Mouse (Mus musculus) lung, embryonic 16.5 days (tissue): ENCODE measurements around the gene Kdm2a. TPM values are rescaled to one million over a fixed set of nuclear protein-coding genes. Genes with fewer than 3 reads are reported as not detected.

Source experiments
- ATAC-seq: fragments of 200-750 bp; cut with Nextera tagmentation; 2 replicates; pipeline ENCODE4 v1.8.0; 2017; ENCODE audit warnings: low read depth, mild to moderate bottlenecking, moderate library complexity
- H3K27ac ChIP-seq: fragments of 300-500 bp; sonication (generic); 2 replicates; pipeline ENCODE4 v1.5.1; 2014; ENCODE audit warnings: mild to moderate bottlenecking, control low read depth, low read length
- H3K27me3 ChIP-seq: fragments of 300-500 bp; sonication (generic); 2 replicates; pipeline ENCODE4 v1.6.1; 2014; ENCODE audit warnings: low read depth, low read length, mixed read lengths; ENCODE audit not compliant: control insufficient read depth, insufficient read depth
- H3K36me3 ChIP-seq: fragments of 300-500 bp; sonication (generic); 2 replicates; pipeline ENCODE4 v1.6.1; 2014; ENCODE audit warnings: low read length; ENCODE audit not compliant: control insufficient read depth, insufficient read depth
- H3K4me1 ChIP-seq: fragments of 300-500 bp; sonication (generic); replicated peaks from 2 replicates; pipeline ENCODE4 v1.6.1; 2014; ENCODE audit warnings: low read length, mixed read lengths; ENCODE audit not compliant: control insufficient read depth, insufficient read depth
- H3K4me2 ChIP-seq: fragments of 300-500 bp; sonication (generic); 2 replicates; pipeline ENCODE4 v1.6.1; 2014; ENCODE audit warnings: low read depth, low read length, control low read depth
- H3K4me3 ChIP-seq: fragments of 300-500 bp; sonication (generic); 2 replicates; pipeline ENCODE4 v1.5.1; 2014; ENCODE audit warnings: mild to moderate bottlenecking, low read length, control low read depth
- H3K9ac ChIP-seq: fragments of 300-500 bp; sonication (generic); 2 replicates; pipeline ENCODE4 v1.6.1; 2014; ENCODE audit warnings: low read length, control low read depth
- H3K9me3 ChIP-seq: fragments of 300-500 bp; sonication (generic); 2 replicates; pipeline ENCODE4 v1.6.1; 2016; ENCODE audit warnings: low read length; ENCODE audit not compliant: control insufficient read depth
- WGBS: fragments of 180-500 bp; shearing (Covaris S2); extraction: QIAGEN DNeasy Blood & Tissue Kit; methylation state at CpG from one replicate; pipeline ENCODE4 v1.1.7; 2014; 5-methylcytosine and 5-hydroxymethylcytosine counted together
- polyA plus RNA-seq: library from polyadenylated mRNA; unstranded; fragments of >200 nt; fragmentation: Nextera tagmentation; extraction: Ambion mirVana; gene quantifications from 2 replicates; pipeline ENCODE4 v1.2.1, GENCODE M21; 2015

The Kdm2a gene
- polyA plus RNA-seq, 1 experiment from 2014 or later, result 42.9 TPM

- H3K27ac ChIP-seq, result peak overlapping the region; percentile 21; the same call in 1 of the 2 replicates
These were observed 97.8 kb downstream of the Kdm2a start for GRCm38 (mm10) chr19:4300271-4300704.

DNA sequence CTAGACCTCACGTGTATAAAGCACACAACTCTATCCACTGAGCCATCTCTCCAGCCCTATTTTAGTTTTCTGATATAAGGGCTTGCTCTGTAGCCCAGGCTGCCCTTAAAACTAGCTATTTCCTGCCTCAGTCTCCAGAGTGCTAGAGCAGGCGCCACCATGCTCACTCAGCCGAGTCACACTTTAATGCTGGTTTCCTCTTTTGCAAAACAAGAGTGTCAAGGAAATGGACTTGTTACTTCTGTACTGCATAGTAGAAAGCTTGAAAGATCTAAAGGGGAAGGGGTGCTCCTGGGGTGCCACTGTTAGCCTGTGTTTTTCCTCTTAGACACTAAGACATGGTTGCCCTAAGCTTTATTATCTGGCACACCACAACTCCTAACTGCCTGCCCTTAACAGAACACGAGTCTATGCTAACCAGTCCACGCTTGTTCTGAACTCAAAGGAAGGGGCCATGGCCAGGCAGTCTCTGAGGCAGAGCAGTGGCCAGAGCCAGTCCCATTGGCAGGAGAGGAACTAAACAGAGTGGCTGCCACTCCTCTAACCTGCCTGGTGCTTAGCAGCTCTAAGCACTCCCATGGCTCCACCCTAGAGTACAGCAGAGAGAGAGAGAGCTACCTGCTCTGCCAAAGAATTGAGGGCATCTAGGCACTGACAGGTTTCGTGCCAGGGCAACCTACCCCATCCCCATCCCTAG, 98.4 kb downstream of the Kdm2a start:
- peak overlapping the region; percentile 21; the same call in 1 of the 2 replicates for H3K27ac ChIP-seq

More at GRCm38 (mm10) chr19:4300271-4300704, 97.8 kb downstream of the Kdm2a start:
- Histone ChIP-seq H3K27me3 (no peaks in the 10 kb centered on the region), H3K4me3 (no peak overlapping the region), H3K36me3 (no peaks in the 10 kb centered on the region), H3K9ac (no peak overlapping the region), H3K4me2 (no peak overlapping the region), H3K4me1 (peaks cover 51% of the 10 kb centered on the region), H3K9me3 (no peaks in the 10 kb centered on the region)
- ATAC-seq, result peak; percentile 29
- WGBS, result 48% methylated on average over 7 of the region's 7 CpGs

GRCm38 (mm10) chr19:4299126-4299525, 99.0 kb downstream of the Kdm2a start:
- no peaks in the 10 kb centered on the region for H3K9me3 ChIP-seq
- no peaks in the 10 kb centered on the region for H3K36me3 ChIP-seq
- no peak overlapping the region for H3K4me2 ChIP-seq
- no peak for ATAC-seq
- peaks cover 41% of the 10 kb centered on the region for H3K4me1 ChIP-seq
- no peaks in the 10 kb centered on the region for H3K27me3 ChIP-seq
- no peak overlapping the region for H3K9ac ChIP-seq
- WGBS, result 91% methylated on average over 7 of the region's 7 CpGs
- no peak overlapping the region for H3K27ac ChIP-seq
- no peak overlapping the region for H3K4me3 ChIP-seq

More for the DNA sequence above, 98.4 kb downstream of the Kdm2a start:
- H3K4me2 ChIP-seq, result no peak overlapping the region
- no peak overlapping the region for H3K9ac ChIP-seq
- H3K4me3 ChIP-seq, result no peak overlapping the region
- peaks cover 47% of the 10 kb centered on the region for H3K4me1 ChIP-seq
- WGBS, result 70% methylated on average over 6 of the region's 6 CpGs
- no peaks in the 10 kb centered on the region for H3K36me3 ChIP-seq
- no peaks in the 10 kb centered on the region for H3K9me3 ChIP-seq
- ATAC-seq, result peak; percentile 32; the same call in 1 of the 2 replicates
- no peaks in the 10 kb centered on the region for H3K27me3 ChIP-seq

DNA sequence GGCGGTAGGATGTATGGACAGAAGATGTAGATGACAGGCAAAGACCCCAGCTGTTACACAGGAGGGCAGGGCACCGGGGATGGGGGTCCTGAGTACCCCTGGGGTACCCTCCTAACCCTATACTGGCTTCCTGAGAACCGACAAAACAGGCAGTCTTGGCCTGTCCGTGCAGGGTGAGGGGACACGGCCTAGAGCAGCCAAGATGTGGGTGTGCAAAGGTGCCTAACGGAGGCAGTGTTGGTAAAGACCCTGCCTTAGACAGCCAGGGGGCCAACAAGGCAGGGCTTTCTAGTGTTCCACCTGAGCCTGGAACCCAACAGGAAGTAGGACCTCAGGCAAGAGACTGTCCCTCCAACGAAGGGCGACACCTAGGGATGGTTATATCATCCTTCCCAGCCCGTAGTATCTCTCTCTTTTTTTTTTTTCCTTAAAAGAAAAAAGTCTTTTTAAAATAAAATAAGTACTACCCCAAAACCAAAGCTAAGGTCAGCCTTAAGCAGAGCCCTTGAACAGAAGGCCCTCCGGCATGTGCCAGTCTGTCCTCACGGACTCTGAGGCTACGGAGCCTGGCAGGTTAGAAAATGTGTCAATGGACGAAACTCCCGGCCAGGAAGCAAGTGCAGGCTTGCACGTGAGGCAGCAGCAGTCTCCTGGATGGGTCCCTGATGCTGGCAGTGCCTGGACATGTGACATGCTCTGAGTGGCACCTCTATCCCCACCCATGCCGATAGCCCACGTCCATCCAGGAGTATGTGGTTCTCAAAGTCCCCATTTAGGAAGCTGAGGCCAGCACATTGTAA, 99.6 kb downstream of the Kdm2a start:
- Histone ChIP-seq H3K4me1 (peaks cover 35% of the 10 kb centered on the region), H3K4me3 (no peak overlapping the region), H3K27ac (no peak overlapping the region), H3K9me3 (no peaks in the 10 kb centered on the region), H3K9ac (no peak overlapping the region), H3K27me3 (no peaks in the 10 kb centered on the region), H3K4me2 (no peak overlapping the region), H3K36me3 (no peaks in the 10 kb centered on the region)
- ATAC-seq, result no peak
- 86% methylated on average over 17 of the region's 17 CpGs for WGBS

- Histone ChIP-seq H3K4me2 (no peak overlapping the region), H3K4me1 (peaks cover 28% of the 10 kb centered on the region), H3K27me3 (no peaks in the 10 kb centered on the region), H3K36me3 (no peaks in the 10 kb centered on the region), H3K9ac (no peak overlapping the region), H3K27ac (no peak overlapping the region), H3K4me3 (no peak overlapping the region), H3K9me3 (no peaks in the 10 kb centered on the region)
- ATAC-seq, result no peak; the same call in 1 of the 2 replicates
- 74% methylated on average over 5 of the region's 5 CpGs for WGBS
These were observed 100.2 kb downstream of the Kdm2a start for GRCm38 (mm10) chr19:4297851-4298250.

DNA sequence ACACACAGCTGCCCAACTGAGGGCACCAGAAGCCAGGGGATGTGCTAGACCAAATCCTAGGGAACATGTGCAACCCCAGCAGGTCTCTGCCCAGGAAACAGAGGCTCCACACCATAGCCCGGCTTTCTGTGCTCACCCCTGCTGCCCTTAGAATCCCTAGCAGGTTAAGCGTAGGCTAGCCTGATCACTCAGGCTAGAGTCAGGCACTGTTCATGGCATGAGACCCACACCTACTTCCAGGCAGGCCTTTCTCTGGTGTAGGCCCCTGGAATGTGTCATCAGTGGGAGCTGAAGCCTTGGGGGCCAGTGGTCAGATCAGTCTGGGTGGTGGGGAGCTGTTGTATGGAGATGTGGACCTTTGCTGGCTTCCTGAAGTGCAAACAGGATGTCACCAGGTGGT, 101.5 kb downstream of the Kdm2a start:
- no peaks in the 10 kb centered on the region for H3K9me3 ChIP-seq
- no peak overlapping the region for H3K4me3 ChIP-seq
- peaks cover 16% of the 10 kb centered on the region for H3K4me1 ChIP-seq
- no peak overlapping the region for H3K9ac ChIP-seq
- no peaks in the 10 kb centered on the region for H3K27me3 ChIP-seq
- H3K4me2 ChIP-seq, result no peak overlapping the region
- H3K36me3 ChIP-seq, result peaks cover 9% of the 10 kb centered on the region
- ATAC-seq, result no peak
- WGBS, result 76% methylated on average over 2 of the region's 2 CpGs
- H3K27ac ChIP-seq, result no peak overlapping the region

- 80% methylated on average over 4 of the region's 4 CpGs for WGBS
- H3K27me3 ChIP-seq, result no peaks in the 10 kb centered on the region
- peaks cover 4% of the 10 kb centered on the region for H3K4me1 ChIP-seq
- H3K4me2 ChIP-seq, result no peak overlapping the region
- no peak overlapping the region for H3K4me3 ChIP-seq
- H3K9me3 ChIP-seq, result no peaks in the 10 kb centered on the region
- H3K9ac ChIP-seq, result no peak overlapping the region
- no peak overlapping the region for H3K27ac ChIP-seq
- peaks cover 20% of the 10 kb centered on the region for H3K36me3 ChIP-seq
- no peak for ATAC-seq
These were observed 102.7 kb downstream of the Kdm2a start for GRCm38 (mm10) chr19:4295391-4295790.

DNA sequence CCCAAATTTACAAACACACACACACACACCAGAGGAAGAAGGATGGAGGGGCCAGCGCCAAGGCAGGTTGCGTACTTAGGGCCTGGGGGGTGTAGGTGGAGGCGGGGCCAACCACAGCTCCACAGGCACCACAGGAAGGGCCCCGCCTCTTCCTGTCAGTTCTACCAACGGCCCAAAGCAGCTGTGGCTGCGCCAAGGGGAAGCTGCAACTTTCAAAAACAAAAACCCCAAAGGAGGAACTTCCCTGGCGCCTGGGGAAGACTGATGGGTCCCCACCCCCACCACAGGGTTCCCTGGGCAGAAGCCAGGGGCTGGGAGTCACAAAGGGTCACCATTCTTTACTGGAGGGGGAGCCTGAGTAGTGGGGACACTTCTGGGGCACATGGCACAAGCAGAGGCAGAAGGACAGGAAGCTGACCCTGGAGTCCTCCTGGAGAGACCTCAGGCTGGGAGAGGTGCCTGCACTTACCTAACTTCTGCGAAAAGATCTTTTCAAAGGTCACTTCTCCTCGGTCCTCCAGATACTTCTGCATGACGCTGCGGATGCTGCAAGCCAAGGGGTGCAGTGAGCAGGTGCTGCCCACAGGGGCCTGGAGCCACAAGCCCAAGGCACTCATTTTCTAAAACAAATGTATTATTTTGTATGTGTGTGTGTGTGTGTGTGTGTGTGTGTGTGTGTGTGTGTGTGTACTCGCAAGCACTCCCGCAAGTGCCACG, 103.5 kb downstream of the Kdm2a start:
- WGBS, result 58% methylated on average over 13 of the region's 14 CpGs

DNA sequence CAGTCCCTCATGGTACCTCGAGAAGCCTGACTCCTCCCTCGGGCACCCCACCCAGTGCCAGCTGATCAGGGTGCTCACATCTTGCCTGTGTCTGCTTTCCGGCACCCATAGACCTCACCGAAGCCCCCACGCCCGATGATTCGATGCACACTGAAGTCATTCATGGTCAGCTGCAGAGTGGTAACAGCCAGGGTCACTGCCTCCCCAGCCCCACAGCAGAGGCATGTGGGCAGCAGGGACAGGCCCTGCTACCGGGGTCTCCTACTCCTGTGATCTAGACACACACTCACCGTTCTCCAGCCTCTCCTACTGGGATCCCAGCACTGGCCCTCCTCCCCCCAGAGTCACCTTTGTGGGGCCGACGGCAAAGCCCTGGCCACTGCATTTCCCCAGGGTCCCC, 106.9 kb downstream of the Kdm2a start:
- Histone ChIP-seq H3K4me1 (no peaks in the 10 kb centered on the region; the same call in 1 of the 2 replicates), H3K9me3 (no peaks in the 10 kb centered on the region; the same call in 1 of the 2 replicates), H3K9ac (no peak overlapping the region), H3K36me3 (peaks cover 52% of the 10 kb centered on the region), H3K4me2 (no peak overlapping the region), H3K27ac (no peak overlapping the region), H3K27me3 (no peaks in the 10 kb centered on the region), H3K4me3 (no peak overlapping the region)
- 86% methylated on average over 11 of the region's 11 CpGs for WGBS
- ATAC-seq, result no peak

More for the DNA sequence above, 103.5 kb downstream of the Kdm2a start:
- Histone ChIP-seq H3K4me1 (no peaks in the 10 kb centered on the region; the same call in 1 of the 2 replicates), H3K36me3 (peaks cover 28% of the 10 kb centered on the region), H3K9me3 (no peaks in the 10 kb centered on the region), H3K4me2 (no peak overlapping the region), H3K9ac (0 out of 2 replicates have a peak overlapping the region, but pooled peaks have one; percentile 6), H3K27me3 (no peaks in the 10 kb centered on the region), H3K4me3 (no peak overlapping the region), H3K27ac (peak overlapping the region; percentile 71)
- ATAC-seq, result peak; percentile 77
